Mouse (Mus musculus): ENCODE measurements around the gene Dock1. TPM values are rescaled to one million over a fixed set of nuclear protein-coding genes. Genes with fewer than 3 reads are reported as not detected.

The Dock1 gene
- polyA plus RNA-seq, 1 experiment: 19.6 TPM

GRCm38 (mm10) chr7:134695431-134695830, 25.0 kb downstream of the Dock1 start:
- TF ChIP-seq CTCF (conservative IDR thresholded peaks at IDR 0.05; ENCODE audit: insufficient read depth, insufficient read length, low read depth, low read length) (no peak), POLR2A (IDR thresholded peaks at IDR 0.05; ENCODE audit: low read depth, low read length) (no peak)
- no peak overlapping the region for H3K27ac ChIP-seq (ENCODE audit: insufficient read depth, low read depth, low read length)
- WGBS: 64% methylated on average over 4 of the region's 4 CpGs
- H3K4me3 ChIP-seq (ENCODE audit: insufficient read depth, low read depth, low read length): no peak overlapping the region
- no peaks in the 10 kb centered on the region for H3K27me3 ChIP-seq (replicated peaks; ENCODE audit: control insufficient read depth, insufficient read depth, low read length)
- DNase-seq: no peak
- H3K36me3 ChIP-seq (ENCODE audit: control insufficient read depth, insufficient read depth, low read length): no peaks in the 10 kb centered on the region
- H3K4me1 ChIP-seq (ENCODE audit: control insufficient read depth, insufficient read depth, low read length): peaks cover 27% of the 10 kb centered on the region

GRCm38 (mm10) chr7:134696126-134696979, 25.9 kb downstream of the Dock1 start:
- TF ChIP-seq CTCF (conservative IDR thresholded peaks at IDR 0.05; ENCODE audit: insufficient read depth, insufficient read length, low read depth, low read length) (no peak), POLR2A (IDR thresholded peaks at IDR 0.05; ENCODE audit: low read depth, low read length) (no peak)
- no peak for DNase-seq
- Histone ChIP-seq H3K4me1 (ENCODE audit: control insufficient read depth, insufficient read depth, low read length) (peaks cover 27% of the 10 kb centered on the region), H3K4me3 (ENCODE audit: insufficient read depth, low read depth, low read length) (no peak overlapping the region), H3K27me3 (replicated peaks; ENCODE audit: control insufficient read depth, insufficient read depth, low read length) (no peaks in the 10 kb centered on the region), H3K27ac (ENCODE audit: insufficient read depth, low read depth, low read length) (no peak overlapping the region), H3K36me3 (ENCODE audit: control insufficient read depth, insufficient read depth, low read length) (no peaks in the 10 kb centered on the region)
- WGBS: 80% methylated on average over 10 of the region's 10 CpGs

GRCm38 (mm10) chr7:134697479-134697878, 27.0 kb downstream of the Dock1 start:
- no peak for TF ChIP-seq CTCF (conservative IDR thresholded peaks at IDR 0.05; ENCODE audit: insufficient read depth, insufficient read length, low read depth, low read length)
- no peak for TF ChIP-seq POLR2A (IDR thresholded peaks at IDR 0.05; ENCODE audit: low read depth, low read length)
- DNase-seq: peak; percentile 35
- 31% methylated on average over 4 of the region's 4 CpGs for WGBS
- Histone ChIP-seq H3K27me3 (replicated peaks; ENCODE audit: control insufficient read depth, insufficient read depth, low read length) (no peaks in the 10 kb centered on the region), H3K4me1 (ENCODE audit: control insufficient read depth, insufficient read depth, low read length) (peaks cover 32% of the 10 kb centered on the region), H3K36me3 (ENCODE audit: control insufficient read depth, insufficient read depth, low read length) (no peaks in the 10 kb centered on the region), H3K4me3 (ENCODE audit: insufficient read depth, low read depth, low read length) (no peak overlapping the region), H3K27ac (ENCODE audit: insufficient read depth, low read depth, low read length) (peak overlapping the region; percentile 19; the same call in 1 of the 2 replicates)

- 73% methylated on average over 5 of the region's 5 CpGs for WGBS
- DNase-seq: no peak
- peaks cover 34% of the 10 kb centered on the region for H3K4me1 ChIP-seq (ENCODE audit: control insufficient read depth, insufficient read depth, low read length)
Measured at GRCm38 (mm10) chr7:134698246-134698645, 27.8 kb downstream of the Dock1 start.

GRCm38 (mm10) chr7:134700001-134700400, 29.5 kb downstream of the Dock1 start:
- Histone ChIP-seq H3K4me3 (ENCODE audit: insufficient read depth, low read depth, low read length) (no peak overlapping the region), H3K36me3 (ENCODE audit: control insufficient read depth, insufficient read depth, low read length) (no peaks in the 10 kb centered on the region), H3K27ac (ENCODE audit: insufficient read depth, low read depth, low read length) (no peak overlapping the region), H3K4me1 (ENCODE audit: control insufficient read depth, insufficient read depth, low read length) (peaks cover 42% of the 10 kb centered on the region), H3K27me3 (replicated peaks; ENCODE audit: control insufficient read depth, insufficient read depth, low read length) (no peaks in the 10 kb centered on the region)
- 88% methylated on average over 5 of the region's 5 CpGs for WGBS
- TF ChIP-seq POLR2A (IDR thresholded peaks at IDR 0.05; ENCODE audit: low read depth, low read length) (no peak), CTCF (conservative IDR thresholded peaks at IDR 0.05; ENCODE audit: insufficient read depth, insufficient read length, low read depth, low read length) (no peak)
- DNase-seq: no peak

More at GRCm38 (mm10) chr7:134698246-134698645, 27.8 kb downstream of the Dock1 start:
- TF ChIP-seq POLR2A (IDR thresholded peaks at IDR 0.05; ENCODE audit: low read depth, low read length) (no peak), CTCF (conservative IDR thresholded peaks at IDR 0.05; ENCODE audit: insufficient read depth, insufficient read length, low read depth, low read length) (no peak)
- peak overlapping the region; percentile 25; the same call in 1 of the 2 replicates for H3K27ac ChIP-seq (ENCODE audit: insufficient read depth, low read depth, low read length)
- no peaks in the 10 kb centered on the region for H3K27me3 ChIP-seq (replicated peaks; ENCODE audit: control insufficient read depth, insufficient read depth, low read length)
- no peak overlapping the region for H3K4me3 ChIP-seq (ENCODE audit: insufficient read depth, low read depth, low read length)
- no peaks in the 10 kb centered on the region for H3K36me3 ChIP-seq (ENCODE audit: control insufficient read depth, insufficient read depth, low read length)

GRCm38 (mm10) chr7:134702481-134702880, 32.0 kb downstream of the Dock1 start:
- TF ChIP-seq CTCF (conservative IDR thresholded peaks at IDR 0.05; ENCODE audit: insufficient read depth, insufficient read length, low read depth, low read length) (no peak), POLR2A (IDR thresholded peaks at IDR 0.05; ENCODE audit: low read depth, low read length) (no peak)
- Histone ChIP-seq H3K4me1 (ENCODE audit: control insufficient read depth, insufficient read depth, low read length) (peaks cover 41% of the 10 kb centered on the region), H3K27me3 (replicated peaks; ENCODE audit: control insufficient read depth, insufficient read depth, low read length) (no peaks in the 10 kb centered on the region), H3K4me3 (ENCODE audit: insufficient read depth, low read depth, low read length) (no peak overlapping the region), H3K36me3 (ENCODE audit: control insufficient read depth, insufficient read depth, low read length) (no peaks in the 10 kb centered on the region), H3K27ac (ENCODE audit: insufficient read depth, low read depth, low read length) (no peak overlapping the region)
- 75% methylated on average over 5 of the region's 5 CpGs for WGBS
- DNase-seq: no peak

GRCm38 (mm10) chr7:134703704-134704103, 33.2 kb downstream of the Dock1 start:
- peaks cover 33% of the 10 kb centered on the region for H3K4me1 ChIP-seq (ENCODE audit: control insufficient read depth, insufficient read depth, low read length)
- WGBS: 22% methylated on average over 2 of the region's 2 CpGs
- TF ChIP-seq POLR2A (IDR thresholded peaks at IDR 0.05; ENCODE audit: low read depth, low read length) (no peak), CTCF (conservative IDR thresholded peaks at IDR 0.05; ENCODE audit: insufficient read depth, insufficient read length, low read depth, low read length) (no peak)
- H3K27me3 ChIP-seq (replicated peaks; ENCODE audit: control insufficient read depth, insufficient read depth, low read length): no peaks in the 10 kb centered on the region
- no peak overlapping the region for H3K4me3 ChIP-seq (ENCODE audit: insufficient read depth, low read depth, low read length)
- H3K27ac ChIP-seq (ENCODE audit: insufficient read depth, low read depth, low read length): no peak overlapping the region
- no peaks in the 10 kb centered on the region for H3K36me3 ChIP-seq (ENCODE audit: control insufficient read depth, insufficient read depth, low read length)
- DNase-seq: peak; percentile 80
